Mouse (Mus musculus) C2C12 (cell line): Measurements from ENCODE around the gene Galntl5.
A peak's percentile ranks its signal among the peaks of the same experiment; 100 is the strongest.

Source experiments
- CTCF ChIP-seq: IDR thresholded peaks from one replicate; pipeline ENCODE4 v1.5.1; 2011; ENCODE audit not compliant: control insufficient read depth, insufficient read depth, insufficient read length
- MYOD1 ChIP-seq: IDR thresholded peaks from one replicate; pipeline ENCODE4 v1.6.1; 2011; ENCODE audit warnings: low read depth; ENCODE audit not compliant: control insufficient read depth, insufficient read length
- MYOG ChIP-seq: IDR thresholded peaks from one replicate; pipeline ENCODE4 v1.6.1; 2011; ENCODE audit not compliant: control insufficient read depth, insufficient read length; ENCODE audit errors: extremely low read depth
- USF1 ChIP-seq: IDR thresholded peaks from one replicate; pipeline ENCODE4 v1.6.1; 2011; ENCODE audit warnings: low read depth, mild to moderate bottlenecking, control low read depth, moderate library complexity

DNA sequence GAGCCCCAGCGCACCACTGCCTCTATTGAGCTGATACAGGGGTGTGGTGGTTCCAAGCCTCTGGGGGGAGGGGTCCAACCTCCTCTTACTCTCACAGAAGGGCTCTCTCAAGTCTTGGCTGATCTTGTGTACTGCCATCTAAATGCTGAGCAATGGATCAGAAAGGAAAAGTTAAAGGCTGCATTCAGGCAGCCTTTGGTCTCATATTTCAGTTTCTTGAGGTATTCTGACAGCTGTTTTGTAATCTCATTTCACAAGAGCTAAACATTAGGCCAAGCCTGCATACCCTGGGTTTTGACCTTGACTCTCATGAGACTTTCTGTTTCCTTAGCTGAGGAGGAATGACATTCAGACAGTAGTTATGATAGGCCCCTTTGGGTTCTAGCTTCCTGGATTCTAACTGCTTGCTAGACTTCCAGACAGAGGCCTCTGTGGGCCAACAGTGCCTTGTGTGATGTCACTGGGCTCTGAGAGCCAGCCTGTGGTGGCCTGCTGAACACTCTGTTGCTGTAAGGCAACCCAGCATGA lies at the start of gene Galntl5:
- no peak for TF ChIP-seq MYOG
- peak; percentile 27 for TF ChIP-seq MYOD1
- no peak for TF ChIP-seq CTCF
- TF ChIP-seq USF1: no peak
